Mouse (Mus musculus): ENCODE measurements around the gene Arhgap23.
A peak's percentile ranks its signal among the peaks of the same experiment; 100 is the strongest.

- TF ChIP-seq CTCF (IDR thresholded peaks at IDR 0.05): peak; percentile 94
- TF ChIP-seq EP300 (IDR thresholded peaks at IDR 0.05): no peak
Measured at GRCm38 (mm10) chr11:97489589-97490324, 74.4 kb downstream of the Arhgap23 start.
